Mouse (Mus musculus): ENCODE results near the gene Trim71. TPM values are rescaled to one million over a fixed set of nuclear protein-coding genes. Genes with fewer than 3 reads are reported as not detected.

Gene Trim71
- polyA plus RNA-seq, 1 experiment from 2014 or later = 0.31 TPM

DNA sequence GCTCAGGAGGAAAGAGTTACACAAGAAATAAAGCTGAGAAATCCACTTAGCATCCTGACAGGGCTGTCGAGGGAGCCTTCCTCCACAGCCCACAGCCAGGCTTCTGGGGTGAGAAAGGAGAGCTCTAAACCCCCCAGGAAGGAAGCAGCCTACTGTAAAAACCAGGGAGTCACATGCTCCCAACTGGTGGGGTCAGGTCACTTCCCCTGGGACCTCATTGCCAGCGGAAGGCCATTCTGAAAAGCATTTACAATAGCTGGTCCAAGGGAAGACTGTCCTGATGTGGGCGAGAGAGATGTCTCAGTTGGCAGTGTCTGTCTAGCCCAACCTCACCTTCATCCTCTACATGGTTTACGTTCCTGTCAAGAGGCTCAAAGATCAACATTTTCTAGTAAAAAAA, 15.7 kb downstream of the Trim71 start:
- DNase-seq (ENCODE audit: low spot score) = no peak
- no peaks in the 10 kb centered on the region for H3K36me3 ChIP-seq (replicated peaks; ENCODE audit: control insufficient read depth, insufficient read depth)
- 24% methylated on average over 4 of the region's 4 CpGs for WGBS
- no peak overlapping the region for H3K4me2 ChIP-seq (replicated peaks)
- no peak overlapping the region for H3K9ac ChIP-seq
- H3K4me1 ChIP-seq (replicated peaks; ENCODE audit: control insufficient read depth, insufficient read depth, low read length) = peaks cover 6% of the 10 kb centered on the region
- no peak overlapping the region for H3K27ac ChIP-seq
- H3K27me3 ChIP-seq (ENCODE audit: control insufficient read depth, insufficient read depth, low read length) = no peaks in the 10 kb centered on the region
- H3K9me3 ChIP-seq (ENCODE audit: control insufficient read depth, low read length) = no peaks in the 10 kb centered on the region
- ATAC-seq (ENCODE audit: low FRiP score) = no peak
- no peak overlapping the region for H3K4me3 ChIP-seq (replicated peaks; ENCODE audit: low read length)

DNA sequence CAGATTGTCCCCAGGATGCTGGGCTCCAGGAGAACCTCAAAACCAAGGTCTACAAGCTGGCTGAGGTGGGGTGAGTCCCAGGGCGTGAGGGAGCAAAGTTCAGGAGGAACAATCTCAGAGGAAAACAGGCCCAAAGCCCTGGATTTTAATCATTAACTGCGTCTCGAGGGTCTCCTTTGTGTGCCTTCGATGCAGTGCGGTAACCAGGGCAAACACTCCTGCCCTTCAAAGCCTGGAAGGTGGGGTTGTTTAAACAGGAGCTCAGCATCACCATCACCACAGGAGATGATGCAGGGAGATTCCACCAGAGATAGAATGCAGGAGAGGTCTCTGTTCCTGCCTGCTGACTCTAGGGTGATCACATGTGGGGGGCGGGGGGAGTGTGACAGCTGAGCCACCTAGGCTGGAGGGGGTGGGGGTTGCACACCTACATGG, 16.5 kb downstream of the Trim71 start:
- Histone ChIP-seq H3K9me3 (ENCODE audit: control insufficient read depth, low read length) (no peaks in the 10 kb centered on the region), H3K27me3 (ENCODE audit: control insufficient read depth, insufficient read depth, low read length) (no peaks in the 10 kb centered on the region), H3K4me1 (replicated peaks; ENCODE audit: control insufficient read depth, insufficient read depth, low read length) (peaks cover 6% of the 10 kb centered on the region), H3K9ac (no peak overlapping the region), H3K4me2 (replicated peaks) (no peak overlapping the region), H3K4me3 (replicated peaks; ENCODE audit: low read length) (no peak overlapping the region), H3K36me3 (replicated peaks; ENCODE audit: control insufficient read depth, insufficient read depth) (no peaks in the 10 kb centered on the region), H3K27ac (no peak overlapping the region)
- 36% methylated on average over 6 of the region's 6 CpGs for WGBS
- ATAC-seq (ENCODE audit: low FRiP score) (no peak), DNase-seq (ENCODE audit: low spot score) (no peak)

DNA sequence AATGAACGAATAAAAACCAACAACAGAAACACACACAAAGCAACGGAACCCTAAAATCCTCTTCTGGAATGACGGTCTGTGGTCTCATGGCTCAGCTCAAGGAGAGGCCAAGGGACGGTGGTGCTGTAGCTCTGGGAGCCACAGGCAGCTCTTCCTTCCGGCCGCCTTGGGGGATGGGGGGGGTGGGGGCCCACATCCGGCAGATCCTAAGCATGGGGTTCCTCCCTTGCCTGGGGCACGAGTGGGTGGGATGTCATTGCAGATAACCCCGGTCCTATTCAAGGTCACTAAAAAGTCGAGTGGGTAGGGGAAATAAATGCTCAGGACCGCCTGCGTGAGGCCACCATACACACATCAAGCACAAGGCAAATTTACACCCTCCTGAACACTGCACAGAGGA, 17.4 kb downstream of the Trim71 start:
- H3K4me1 ChIP-seq (replicated peaks; ENCODE audit: control insufficient read depth, insufficient read depth, low read length) = peaks cover 6% of the 10 kb centered on the region
- H3K9me3 ChIP-seq (ENCODE audit: control insufficient read depth, low read length) = no peaks in the 10 kb centered on the region
- H3K27me3 ChIP-seq (ENCODE audit: control insufficient read depth, insufficient read depth, low read length) = no peaks in the 10 kb centered on the region
- H3K4me2 ChIP-seq (replicated peaks) = no peak overlapping the region
- ATAC-seq (ENCODE audit: low FRiP score) (no peak), DNase-seq (ENCODE audit: low spot score) (no peak)
- H3K27ac ChIP-seq = no peak overlapping the region
- WGBS = 72% methylated on average over 12 of the region's 12 CpGs
- no peak overlapping the region for H3K9ac ChIP-seq
- H3K36me3 ChIP-seq (replicated peaks; ENCODE audit: control insufficient read depth, insufficient read depth) = no peaks in the 10 kb centered on the region
- H3K4me3 ChIP-seq (replicated peaks; ENCODE audit: low read length) = no peak overlapping the region

DNA sequence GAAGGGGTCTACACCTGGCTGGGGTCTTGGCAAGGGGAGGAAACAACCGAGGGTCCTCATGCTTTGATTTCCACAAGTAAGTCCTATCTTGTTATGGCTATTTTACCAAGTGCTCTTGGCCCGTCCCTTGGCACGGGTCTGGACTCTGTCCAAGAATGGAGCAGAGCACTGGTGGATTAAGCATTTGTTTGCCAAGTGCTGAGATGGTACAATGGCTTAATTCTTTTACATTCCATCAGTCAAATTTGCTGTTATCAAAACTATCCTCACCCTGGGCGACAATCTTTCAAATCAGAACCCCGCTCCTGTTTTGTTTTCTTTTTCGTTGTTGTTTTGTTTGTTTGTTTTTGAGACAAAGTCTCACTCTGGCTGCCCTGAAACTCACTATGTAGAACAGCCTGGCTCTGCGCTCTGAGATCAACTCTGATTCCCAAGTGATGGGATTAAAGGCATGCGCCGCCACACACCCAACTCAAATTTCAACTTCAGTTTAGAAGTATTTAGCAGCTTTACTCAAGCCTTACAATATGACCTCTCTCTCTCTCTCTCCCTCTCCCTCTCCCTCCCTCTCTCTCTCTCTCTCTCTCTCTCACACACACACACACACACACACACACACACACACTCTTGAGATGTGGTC, 19.3 kb downstream of the Trim71 start:
- Histone ChIP-seq H3K9ac (no peak overlapping the region), H3K27ac (no peak overlapping the region), H3K4me2 (replicated peaks) (no peak overlapping the region), H3K4me1 (replicated peaks; ENCODE audit: control insufficient read depth, insufficient read depth, low read length) (peaks cover 6% of the 10 kb centered on the region), H3K9me3 (ENCODE audit: control insufficient read depth, low read length) (no peaks in the 10 kb centered on the region), H3K4me3 (replicated peaks; ENCODE audit: low read length) (no peak overlapping the region), H3K27me3 (ENCODE audit: control insufficient read depth, insufficient read depth, low read length) (no peaks in the 10 kb centered on the region), H3K36me3 (replicated peaks; ENCODE audit: control insufficient read depth, insufficient read depth) (no peaks in the 10 kb centered on the region)
- ATAC-seq (ENCODE audit: low FRiP score) (no peak), DNase-seq (ENCODE audit: low spot score) (no peak)
- 55% methylated on average over 9 of the region's 9 CpGs for WGBS

DNA sequence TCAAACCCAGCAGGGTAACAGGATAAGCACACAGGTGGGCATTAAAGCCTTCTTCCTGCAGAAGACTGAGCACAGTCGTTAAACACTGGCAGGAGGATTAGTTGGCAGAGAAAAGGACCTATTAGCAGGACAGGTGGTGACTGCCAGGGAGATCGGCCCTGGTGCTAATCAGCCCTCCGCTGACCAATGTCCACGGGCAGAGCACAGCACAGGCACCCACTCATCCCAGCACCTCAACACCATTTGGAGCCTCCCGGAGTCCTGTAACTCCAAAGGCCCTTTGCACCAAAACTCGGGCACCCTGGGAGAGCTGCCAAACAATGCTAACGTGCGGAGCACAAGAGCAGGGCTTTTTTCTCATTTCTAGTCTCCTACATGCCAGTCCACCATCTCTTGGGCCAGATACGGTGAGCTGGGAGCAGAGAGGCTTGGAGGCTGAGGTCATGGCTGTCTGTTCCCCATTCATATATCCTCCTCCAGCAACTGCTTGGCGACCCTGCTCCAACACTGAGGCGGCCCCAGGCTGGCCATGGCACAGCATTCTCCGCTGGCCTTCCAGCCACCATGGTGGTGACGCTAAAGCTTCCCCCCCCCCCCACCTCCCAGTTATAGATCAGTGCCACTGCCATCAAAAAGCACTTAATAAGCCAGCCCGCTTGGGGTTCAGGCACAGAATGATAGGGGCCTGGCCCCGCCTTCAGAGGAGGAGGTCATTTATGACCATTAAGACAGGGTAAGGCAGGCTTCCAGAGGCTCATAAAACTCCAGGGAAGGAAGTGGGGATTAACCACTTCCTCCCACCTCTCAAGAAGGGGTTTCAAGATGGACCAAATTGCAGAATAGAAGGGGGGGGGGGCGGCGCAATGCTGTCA, 20.1 kb downstream of the Trim71 start:
- Histone ChIP-seq H3K36me3 (replicated peaks; ENCODE audit: control insufficient read depth, insufficient read depth) (no peaks in the 10 kb centered on the region), H3K9me3 (ENCODE audit: control insufficient read depth, low read length) (no peaks in the 10 kb centered on the region), H3K4me3 (replicated peaks; ENCODE audit: low read length) (no peak overlapping the region), H3K27me3 (ENCODE audit: control insufficient read depth, insufficient read depth, low read length) (no peaks in the 10 kb centered on the region), H3K4me1 (replicated peaks; ENCODE audit: control insufficient read depth, insufficient read depth, low read length) (peaks cover 6% of the 10 kb centered on the region), H3K9ac (no peak overlapping the region), H3K4me2 (replicated peaks) (no peak overlapping the region), H3K27ac (no peak overlapping the region)
- WGBS = 63% methylated on average over 17 of the region's 17 CpGs
- DNase-seq (ENCODE audit: low spot score) (no peak), ATAC-seq (ENCODE audit: low FRiP score) (no peak)

DNA sequence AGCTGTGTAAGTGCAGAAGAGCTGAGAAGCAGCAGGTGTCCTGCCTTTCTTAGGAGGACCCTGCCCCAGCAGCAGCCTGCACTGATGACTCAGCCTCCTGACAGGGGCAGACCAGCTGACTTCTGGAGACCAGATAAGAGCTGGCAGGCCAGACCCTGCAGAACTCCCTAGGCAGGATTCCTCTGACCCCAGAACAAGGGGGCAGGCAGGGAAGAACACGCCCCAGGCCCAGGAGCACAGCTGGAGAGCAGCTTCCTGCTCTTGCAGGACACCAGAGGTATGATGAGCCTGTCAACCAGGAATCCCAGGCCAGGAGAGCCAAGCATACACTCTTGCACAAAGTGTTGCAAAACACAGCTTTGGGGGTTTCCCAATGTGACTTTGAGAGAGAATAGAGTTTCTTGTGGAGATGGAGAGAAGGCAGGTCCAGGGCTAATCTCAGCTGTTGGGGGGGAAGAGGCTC, 22.9 kb downstream of the Trim71 start:
- ATAC-seq (ENCODE audit: low FRiP score) (no peak), DNase-seq (ENCODE audit: low spot score) (no peak)
- Histone ChIP-seq H3K36me3 (replicated peaks; ENCODE audit: control insufficient read depth, insufficient read depth) (no peaks in the 10 kb centered on the region), H3K4me3 (replicated peaks; ENCODE audit: low read length) (no peak overlapping the region), H3K9me3 (ENCODE audit: control insufficient read depth, low read length) (no peaks in the 10 kb centered on the region), H3K27ac (no peak overlapping the region), H3K9ac (no peak overlapping the region), H3K4me1 (replicated peaks; ENCODE audit: control insufficient read depth, insufficient read depth, low read length) (no peaks in the 10 kb centered on the region), H3K27me3 (ENCODE audit: control insufficient read depth, insufficient read depth, low read length) (no peaks in the 10 kb centered on the region), H3K4me2 (replicated peaks) (no peak overlapping the region)
- WGBS = 19% methylated on average over 1 of the region's 1 CpGs

DNA sequence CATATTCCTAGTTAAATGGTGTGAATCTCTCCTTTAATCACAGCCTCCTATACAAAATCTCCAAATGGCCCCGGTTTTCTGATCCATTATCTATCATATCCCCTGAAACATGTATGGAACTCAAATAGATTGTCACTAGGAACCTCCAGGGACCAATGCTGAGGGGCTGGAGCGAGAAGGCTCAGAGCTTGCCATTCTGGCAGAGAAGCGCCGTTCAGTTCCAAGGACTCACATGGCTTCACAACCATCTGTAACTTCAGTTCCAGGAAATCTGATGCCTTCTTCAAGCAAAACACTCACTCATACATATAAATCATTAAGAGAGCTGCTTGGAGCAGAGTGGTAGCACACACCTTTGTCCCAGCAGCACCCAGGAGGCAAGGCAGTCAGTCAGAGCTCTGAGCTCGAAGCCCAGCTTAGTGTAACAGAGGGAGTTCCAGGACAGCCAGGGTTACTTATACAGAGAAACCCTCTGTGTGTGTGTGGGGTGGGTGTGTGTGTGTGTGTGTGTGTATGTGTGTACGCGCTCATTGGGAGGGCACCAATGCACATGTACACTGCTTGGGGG, 25.1 kb downstream of the Trim71 start:
- Histone ChIP-seq H3K9ac (no peak overlapping the region), H3K4me1 (replicated peaks; ENCODE audit: control insufficient read depth, insufficient read depth, low read length) (no peaks in the 10 kb centered on the region), H3K27me3 (ENCODE audit: control insufficient read depth, insufficient read depth, low read length) (no peaks in the 10 kb centered on the region), H3K4me3 (replicated peaks; ENCODE audit: low read length) (no peak overlapping the region), H3K9me3 (ENCODE audit: control insufficient read depth, low read length) (no peaks in the 10 kb centered on the region), H3K27ac (no peak overlapping the region), H3K36me3 (replicated peaks; ENCODE audit: control insufficient read depth, insufficient read depth) (no peaks in the 10 kb centered on the region), H3K4me2 (replicated peaks) (no peak overlapping the region)
- WGBS = 63% methylated on average over 7 of the region's 7 CpGs
- DNase-seq (ENCODE audit: low spot score) (no peak), ATAC-seq (ENCODE audit: low FRiP score) (no peak)

DNA sequence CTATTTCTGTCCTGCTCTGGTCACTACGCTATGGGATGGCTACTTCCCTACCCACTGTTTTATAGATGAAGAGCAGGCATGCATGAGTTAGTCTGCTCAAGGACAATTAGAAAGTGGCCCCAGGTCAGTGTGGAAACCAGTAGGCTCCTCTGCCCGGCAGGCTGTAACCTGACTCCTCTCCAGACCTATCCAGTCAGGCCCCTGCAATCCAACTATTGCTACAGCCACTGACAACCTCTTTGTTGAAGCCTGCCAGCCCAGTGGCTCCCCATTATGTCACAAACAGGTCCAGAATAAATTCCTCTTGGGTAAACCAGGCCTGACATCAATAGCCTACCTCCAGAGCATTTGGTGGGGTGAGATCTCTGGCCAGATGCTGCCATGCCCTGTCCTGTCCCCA, 27.5 kb downstream of the Trim71 start:
- 22% methylated on average over 2 of the region's 2 CpGs for WGBS
- H3K36me3 ChIP-seq (replicated peaks; ENCODE audit: control insufficient read depth, insufficient read depth) = no peaks in the 10 kb centered on the region
- H3K27me3 ChIP-seq (ENCODE audit: control insufficient read depth, insufficient read depth, low read length) = no peaks in the 10 kb centered on the region
- no peaks in the 10 kb centered on the region for H3K9me3 ChIP-seq (ENCODE audit: control insufficient read depth, low read length)
- DNase-seq (ENCODE audit: low spot score) (no peak), ATAC-seq (ENCODE audit: low FRiP score) (no peak)
- no peak overlapping the region for H3K27ac ChIP-seq
- H3K4me2 ChIP-seq (replicated peaks) = no peak overlapping the region
- no peak overlapping the region for H3K4me3 ChIP-seq (replicated peaks; ENCODE audit: low read length)
- no peaks in the 10 kb centered on the region for H3K4me1 ChIP-seq (replicated peaks; ENCODE audit: control insufficient read depth, insufficient read depth, low read length)
- H3K9ac ChIP-seq = no peak overlapping the region

DNA sequence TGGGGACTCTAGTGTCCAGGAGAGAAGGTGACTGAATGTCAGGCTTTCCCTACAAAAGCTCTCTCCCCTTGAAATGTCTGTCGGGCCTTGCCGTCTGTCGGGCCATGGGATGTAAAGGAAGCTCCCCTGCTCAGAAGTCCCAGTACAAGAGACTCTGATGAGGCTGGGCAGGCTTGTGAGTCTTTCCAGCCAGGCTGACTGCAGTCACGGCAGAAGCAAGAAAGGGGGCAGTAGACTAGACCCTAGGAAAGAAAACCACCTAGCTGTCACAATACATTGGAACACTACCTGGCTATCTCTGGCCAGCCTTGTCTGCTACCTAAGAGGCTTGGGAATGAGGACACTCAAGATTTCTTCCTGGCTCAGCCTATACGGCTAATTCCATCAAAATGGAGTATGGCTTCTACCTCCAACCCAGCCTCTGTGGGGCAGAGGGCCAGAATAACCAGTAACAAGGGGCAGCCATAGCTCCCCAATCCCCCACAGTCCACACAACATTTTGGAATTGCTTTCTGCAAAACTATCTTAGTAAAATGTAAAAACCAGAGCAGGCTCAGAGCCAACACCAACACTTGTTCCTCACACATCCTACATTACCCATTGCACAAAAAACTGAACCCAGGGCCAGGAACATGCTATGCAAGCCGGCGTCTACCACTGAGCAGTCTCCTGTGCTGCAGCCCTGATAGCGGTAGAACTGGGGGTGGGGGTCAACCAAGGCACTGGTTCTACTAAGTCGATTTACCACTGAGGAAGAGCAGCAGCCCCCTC, 29.2 kb downstream of the Trim71 start:
- Histone ChIP-seq H3K4me3 (replicated peaks; ENCODE audit: low read length) (no peak overlapping the region), H3K27ac (no peak overlapping the region), H3K27me3 (ENCODE audit: control insufficient read depth, insufficient read depth, low read length) (no peaks in the 10 kb centered on the region), H3K4me1 (replicated peaks; ENCODE audit: control insufficient read depth, insufficient read depth, low read length) (0 out of 2 replicates have a peak, but pooled peaks cover 6% of the 10 kb centered on the region), H3K4me2 (replicated peaks) (no peak overlapping the region), H3K9ac (no peak overlapping the region), H3K9me3 (ENCODE audit: control insufficient read depth, low read length) (no peaks in the 10 kb centered on the region), H3K36me3 (replicated peaks; ENCODE audit: control insufficient read depth, insufficient read depth) (no peaks in the 10 kb centered on the region)
- DNase-seq (ENCODE audit: low spot score) = no peak
- no peak for ATAC-seq (ENCODE audit: low FRiP score)
- WGBS = 82% methylated on average over 9 of the region's 9 CpGs
